Mouse (Mus musculus): ENCODE results near the gene Sirt6.

Gene Sirt6

GRCm38 (mm10) chr10:81592631-81593030, 35.0 kb downstream of the Sirt6 start:
- DNase-seq, result peak; percentile 59

GRCm38 (mm10) chr10:81591846-81592245, 35.8 kb downstream of the Sirt6 start:
- peak; percentile 66 for DNase-seq

GRCm38 (mm10) chr10:81588739-81589138, 38.9 kb downstream of the Sirt6 start:
- peak; percentile 35 for DNase-seq

- no peak for DNase-seq
These were observed 44.2 kb downstream of the Sirt6 start for GRCm38 (mm10) chr10:81583347-81583746.

DNA sequence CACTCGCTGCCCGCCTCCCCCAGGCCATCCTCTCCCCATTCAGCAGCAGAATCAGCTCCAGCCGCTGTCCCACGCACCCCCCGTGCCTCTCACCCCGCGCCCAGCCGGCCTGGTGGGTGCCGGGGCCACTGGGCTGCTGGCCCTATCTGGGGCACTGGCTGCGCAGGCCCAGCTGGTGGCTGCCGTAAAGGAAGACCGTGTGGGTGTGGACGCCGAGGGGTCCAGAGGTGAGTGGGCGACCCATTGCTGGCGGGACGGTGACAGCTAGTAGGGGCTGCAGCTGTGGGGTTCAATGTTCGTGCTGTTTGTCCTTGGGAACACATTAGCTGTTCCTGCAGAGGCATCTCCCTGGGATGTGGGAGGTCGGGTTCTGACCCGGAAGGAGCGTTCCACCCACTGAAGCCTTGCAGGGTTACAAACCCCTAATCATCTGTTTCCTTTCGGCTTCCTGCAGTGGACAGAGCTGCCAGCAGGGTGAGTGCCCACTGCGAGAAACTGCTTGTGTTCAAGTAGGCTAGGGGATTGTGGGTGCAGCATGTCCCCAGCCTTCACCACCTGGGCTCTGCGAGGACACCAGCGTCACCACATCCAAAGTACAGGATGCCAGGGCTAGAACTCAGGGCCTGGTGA, 47.0 kb downstream of the Sirt6 start:
- no peak for DNase-seq

DNA sequence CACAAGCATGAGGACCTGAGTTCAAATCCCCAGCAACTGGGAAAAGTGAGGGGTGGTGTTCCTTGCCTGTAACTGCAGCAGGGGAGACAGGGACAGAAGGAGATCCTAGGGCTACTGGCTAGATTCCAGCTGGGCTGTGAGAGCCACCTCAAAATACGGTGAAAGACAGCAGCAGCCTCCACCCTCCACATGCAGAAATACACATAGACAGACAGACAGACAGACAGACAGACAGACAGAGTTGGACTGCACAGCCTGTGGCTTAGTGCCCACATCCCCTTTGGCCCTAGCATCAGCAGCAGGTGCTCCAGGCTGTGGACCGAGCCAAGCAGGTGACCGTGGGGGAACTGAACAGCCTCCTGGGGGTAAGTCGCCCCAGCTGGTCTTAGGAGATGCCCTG, 47.6 kb downstream of the Sirt6 start:
- peak; percentile 78 for DNase-seq

DNA sequence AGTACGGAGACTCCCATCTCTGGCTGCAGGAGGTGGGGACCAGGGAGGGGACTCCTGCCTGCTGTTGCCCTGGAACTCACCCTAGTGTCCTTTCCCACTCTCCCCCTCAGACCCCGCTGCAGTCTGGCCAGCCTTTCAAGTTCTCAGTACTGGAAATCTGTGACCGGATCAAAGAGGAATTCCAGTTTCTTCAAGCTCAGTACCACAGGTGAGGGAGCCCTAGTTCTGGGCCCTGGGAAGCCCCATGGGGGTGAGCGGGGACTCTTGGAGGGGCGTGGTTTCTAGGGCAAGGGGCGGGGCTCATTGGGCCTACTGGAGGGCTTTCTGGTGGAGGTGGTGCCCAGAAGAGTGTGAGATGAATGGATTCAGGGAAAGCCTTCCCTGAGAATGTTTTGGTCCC, 51.9 kb downstream of the Sirt6 start:
- peak; percentile 77 for DNase-seq

DNA sequence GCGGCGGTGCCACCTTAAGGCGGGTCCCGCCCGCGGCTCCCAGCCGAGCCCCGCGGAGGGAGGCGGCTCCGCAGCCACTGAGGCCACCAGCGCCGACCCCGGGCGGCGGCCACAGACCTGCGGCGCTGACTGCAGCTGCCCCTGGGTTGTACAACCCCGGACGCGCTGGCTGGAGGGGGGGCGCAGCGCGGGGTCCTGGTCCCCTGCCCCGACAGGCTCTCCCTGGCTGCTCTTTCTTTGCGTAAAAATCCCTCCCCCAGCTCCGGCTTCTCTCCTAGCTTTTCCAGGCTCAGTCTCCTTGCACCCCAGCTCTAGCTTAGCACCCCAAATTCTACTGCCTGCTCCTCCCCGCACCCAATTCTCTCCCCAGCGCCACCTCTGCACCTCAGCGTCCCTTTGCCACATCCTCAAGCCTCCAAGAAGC, 52.4 kb downstream of the Sirt6 start:
- DNase-seq, result peak; percentile 77

- peak; percentile 82 for DNase-seq
These were observed 53.2 kb downstream of the Sirt6 start, which contains the start of gene Tle2 for GRCm38 (mm10) chr10:81574081-81575056. Gene Tle2, plus strand, starts transcription at chr10:81574561.

GRCm38 (mm10) chr10:81572975-81573374, 54.6 kb downstream of the Sirt6 start:
- peak; percentile 76 for DNase-seq

DNA sequence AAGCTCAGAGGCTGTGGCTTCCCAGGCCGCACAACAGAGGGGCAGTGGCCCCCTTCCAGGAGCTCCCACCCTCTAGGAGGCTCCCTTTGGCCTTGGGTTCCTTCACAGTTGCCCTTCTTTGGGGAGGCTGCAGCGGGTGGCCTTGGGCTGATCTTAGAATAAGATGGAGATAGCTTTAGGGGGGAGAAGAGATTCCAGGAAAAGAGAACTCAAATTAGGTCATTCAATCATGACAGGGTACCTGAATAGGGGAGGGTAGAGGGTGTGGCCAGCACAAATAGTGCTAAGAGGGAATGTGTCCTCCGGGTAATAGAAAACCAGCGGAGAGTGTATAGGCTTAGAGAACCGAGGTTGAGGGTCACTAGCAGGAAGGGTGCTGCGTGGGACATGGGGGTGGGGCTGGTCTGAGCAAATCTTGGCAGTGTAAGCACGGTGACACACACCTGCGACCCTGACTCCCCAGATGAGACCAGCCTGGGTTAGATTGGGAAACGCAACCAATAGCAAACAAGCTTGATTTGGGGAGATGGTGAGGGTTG, 55.4 kb downstream of the Sirt6 start:
- peak; percentile 80 for DNase-seq

All from cerebellum, adult 9-11 months (tissue).